Mouse (Mus musculus) brain, embryonic 14.5 days (tissue): Measurements from ENCODE around the gene Sptssa.

Experiments
- CTCF ChIP-seq: fragments of 200-500 bp; IDR thresholded peaks from 2 replicates; pipeline ENCODE4 v1.5.1; 2012; ENCODE audit warnings: inconsistent platforms, mild to moderate bottlenecking, moderate library complexity, borderline replicate concordance; ENCODE audit not compliant: insufficient read depth, insufficient read length; ENCODE audit errors: extremely low read depth
- POLR2A ChIP-seq: fragments of 200-500 bp; IDR thresholded peaks from 2 replicates; pipeline ENCODE4 v1.6.1; 2012; ENCODE audit warnings: mild to moderate bottlenecking, inconsistent platforms, borderline replicate concordance; ENCODE audit not compliant: poor library complexity, insufficient read depth, insufficient read length, severe bottlenecking; ENCODE audit errors: extremely low read depth

DNA sequence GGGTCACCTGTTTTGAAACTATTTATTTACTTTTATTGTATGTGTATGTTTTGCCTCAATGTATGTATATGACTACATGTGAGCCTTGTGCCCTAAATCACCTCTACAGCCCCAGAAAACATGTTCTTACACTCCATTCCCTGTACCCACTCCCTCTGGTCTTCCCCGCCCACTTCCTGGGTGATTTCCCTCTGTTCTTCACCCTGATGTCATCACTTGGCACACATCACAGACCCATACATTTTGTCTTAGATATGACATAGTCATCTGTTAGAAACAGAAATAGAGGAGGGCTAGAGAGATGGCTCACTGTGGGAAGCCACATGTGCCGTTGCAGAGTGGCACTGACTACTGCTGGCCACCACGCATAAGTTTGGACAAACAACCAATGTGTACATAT, 58.0 kb downstream of the Sptssa start:
- TF ChIP-seq CTCF, result no peak
- no peak for TF ChIP-seq POLR2A
